Comparison of ENCODE assay signal across 9 mouse cellular contexts in genomic region chr3:85275075-85275474, GRCm38 (mm10).
DNase-seq lines count a peak whose midpoint lies in the region; ATAC-seq and TF ChIP-seq lines count a peak whose summit lies in the region.
"Had no signal": no experiment of that assay in that cellular context is flagged by ENCODE, and none has a peak within 500 bp of the region (broad histone marks: within the 10 kb centered on the region; RNA-seq: fewer than 3 reads in every experiment).

No protein-coding gene starts in this region.

- H3K4me2 ChIP-seq in hindbrain, embryonic 11.5 days (replicated peaks; ENCODE audit: low read depth, low read length) = no peak overlapping the region
- no peak overlapping the region for H3K4me2 ChIP-seq in hindbrain, embryonic 16.5 days (ENCODE audit: low read length)
- H3K4me2 ChIP-seq in heart, embryonic 16.5 days (ENCODE audit: low read depth, low read length) = no peak overlapping the region
- H3K4me2 ChIP-seq in limb, embryonic 15.5 days = no peak overlapping the region
- H3K4me2 ChIP-seq: liver, embryonic 15.5 days had no signal

- H3K27ac ChIP-seq in hindbrain, embryonic 11.5 days (ENCODE audit: low read depth, low read length) = no peak overlapping the region
- H3K27ac ChIP-seq in hindbrain, embryonic 16.5 days (ENCODE audit: low read depth, low read length) = no peak overlapping the region
- H3K27ac ChIP-seq in ES-Bruce4 (ENCODE audit: insufficient read depth, low read length) = no peak overlapping the region
- H3K27ac ChIP-seq in heart, embryonic 16.5 days (ENCODE audit: low read length) = peak overlapping the region; percentile 25; the same call in 1 of the 2 replicates
- no peak overlapping the region for H3K27ac ChIP-seq in limb, embryonic 15.5 days
- H3K27ac ChIP-seq: liver, embryonic 15.5 days had no signal

- WGBS in hindbrain, embryonic 11.5 days = 54% methylated on average over 10 of the region's 10 CpGs
- WGBS in hindbrain, embryonic 16.5 days = 55% methylated on average over 10 of the region's 10 CpGs
- WGBS in heart, embryonic 16.5 days = 26% methylated on average over 10 of the region's 10 CpGs
- 41% methylated on average over 10 of the region's 10 CpGs for WGBS in limb, embryonic 15.5 days

- TF ChIP-seq POLR2A in ES-Bruce4 (IDR thresholded peaks at IDR 0.05; ENCODE audit: insufficient read depth, low read length) = no peak

- no peaks in the 10 kb centered on the region for H3K27me3 ChIP-seq in hindbrain, embryonic 11.5 days (ENCODE audit: control insufficient read depth, insufficient read depth, low read length)
- no peaks in the 10 kb centered on the region for H3K27me3 ChIP-seq in hindbrain, embryonic 16.5 days (replicated peaks; ENCODE audit: control insufficient read depth, insufficient read depth, low read length)
- no peaks in the 10 kb centered on the region for H3K27me3 ChIP-seq in ES-Bruce4 (ENCODE audit: control insufficient read depth, insufficient read depth, low read length, poor library complexity, severe bottlenecking)
- no peaks in the 10 kb centered on the region for H3K27me3 ChIP-seq in heart, embryonic 16.5 days (ENCODE audit: control insufficient read depth, insufficient read depth, low read length)
- no peaks in the 10 kb centered on the region for H3K27me3 ChIP-seq in limb, embryonic 15.5 days
- H3K27me3 ChIP-seq: liver, embryonic 15.5 days had no signal

- H3K36me3 ChIP-seq in hindbrain, embryonic 11.5 days (ENCODE audit: control insufficient read depth, insufficient read depth, low read length) = no peaks in the 10 kb centered on the region
- no peaks in the 10 kb centered on the region for H3K36me3 ChIP-seq in hindbrain, embryonic 16.5 days (ENCODE audit: control insufficient read depth, insufficient read depth, low read length)
- no peaks in the 10 kb centered on the region for H3K36me3 ChIP-seq in ES-Bruce4 (ENCODE audit: control insufficient read depth, insufficient read depth, low read length, poor library complexity, severe bottlenecking)
- H3K36me3 ChIP-seq in heart, embryonic 16.5 days (ENCODE audit: control insufficient read depth, insufficient read depth) = no peaks in the 10 kb centered on the region
- no peaks in the 10 kb centered on the region for H3K36me3 ChIP-seq in limb, embryonic 15.5 days
- H3K36me3 ChIP-seq: liver, embryonic 15.5 days had no signal

- H3K9me3 ChIP-seq in hindbrain, embryonic 11.5 days (ENCODE audit: control insufficient read depth, low read length) = no peaks in the 10 kb centered on the region
- H3K9me3 ChIP-seq in hindbrain, embryonic 16.5 days (ENCODE audit: control insufficient read depth, low read length) = no peaks in the 10 kb centered on the region
- H3K9me3 ChIP-seq in ES-Bruce4 (replicated peaks; ENCODE audit: control insufficient read depth, insufficient read depth, low read length, poor library complexity, severe bottlenecking) = no peaks in the 10 kb centered on the region
- H3K9me3 ChIP-seq in heart, embryonic 16.5 days (replicated peaks; ENCODE audit: control insufficient read depth, low read length) = no peaks in the 10 kb centered on the region
- H3K9me3 ChIP-seq in limb, embryonic 15.5 days = no peaks in the 10 kb centered on the region
- H3K9me3 ChIP-seq: liver, embryonic 15.5 days had no signal

- H3K4me1 ChIP-seq in hindbrain, embryonic 11.5 days (replicated peaks; ENCODE audit: control insufficient read depth, insufficient read depth, low read length) = no peaks in the 10 kb centered on the region
- no peaks in the 10 kb centered on the region for H3K4me1 ChIP-seq in hindbrain, embryonic 16.5 days (ENCODE audit: control insufficient read depth, insufficient read depth, low read depth, low read length)
- no peaks in the 10 kb centered on the region for H3K4me1 ChIP-seq in ES-Bruce4 (ENCODE audit: control insufficient read depth, insufficient read depth, low read length)
- H3K4me1 ChIP-seq in heart, embryonic 16.5 days (ENCODE audit: control insufficient read depth, insufficient read depth, low read length) = peaks cover 14% of the 10 kb centered on the region
- peaks cover 9% of the 10 kb centered on the region for H3K4me1 ChIP-seq in limb, embryonic 15.5 days
- H3K4me1 ChIP-seq: liver, embryonic 15.5 days had no signal

- H3K4me3 ChIP-seq in hindbrain, embryonic 11.5 days (ENCODE audit: low read depth, low read length) = no peak overlapping the region
- no peak overlapping the region for H3K4me3 ChIP-seq in hindbrain, embryonic 16.5 days (ENCODE audit: low read length)
- H3K4me3 ChIP-seq in ES-Bruce4 (ENCODE audit: low read depth, low read length) = no peak overlapping the region
- no peak overlapping the region for H3K4me3 ChIP-seq in heart, embryonic 16.5 days (ENCODE audit: low read length)
- no peak overlapping the region for H3K4me3 ChIP-seq in limb, embryonic 15.5 days
- H3K4me3 ChIP-seq: liver, embryonic 15.5 days had no signal

- peak; percentile 53 for DNase-seq in hindbrain, embryonic 11.5 days (ENCODE audit: low spot score)
- peak; percentile 24 for DNase-seq in embryo, embryonic 10 days (ENCODE audit: low spot score)
- peak; percentile 70 for DNase-seq in testis, postnatal 10 days (ENCODE audit: low spot score)
- DNase-seq in right cerebral cortex, postnatal 25 days = no peak

- peak; percentile 32 for TF ChIP-seq CTCF in ES-Bruce4 (IDR thresholded peaks at IDR 0.05; ENCODE audit: low read depth, low read length)

- no peak overlapping the region for H3K9ac ChIP-seq in hindbrain, embryonic 11.5 days (ENCODE audit: low read depth, low read length)
- no peak overlapping the region for H3K9ac ChIP-seq in hindbrain, embryonic 16.5 days (ENCODE audit: low read depth, low read length)
- H3K9ac ChIP-seq in ES-Bruce4 (ENCODE audit: low read depth, poor library complexity, severe bottlenecking) = no peak overlapping the region
- no peak overlapping the region for H3K9ac ChIP-seq in heart, embryonic 16.5 days (ENCODE audit: low read length)
- no peak overlapping the region for H3K9ac ChIP-seq in limb, embryonic 15.5 days
- H3K9ac ChIP-seq: liver, embryonic 15.5 days had no signal

- ATAC-seq in hindbrain, embryonic 11.5 days (ENCODE audit: low FRiP score) = no peak
- ATAC-seq in hindbrain, embryonic 16.5 days = no peak
- ATAC-seq in heart, embryonic 16.5 days (replicated peaks; ENCODE audit: extremely low read depth, insufficient read depth, low FRiP score) = peak; percentile 67
- ATAC-seq in limb, embryonic 15.5 days (ENCODE audit: insufficient number of reproducible peaks, low FRiP score, low TSS enrichment, low read depth) = peak; percentile 67

- no peak for TF ChIP-seq EP300 in ES-Bruce4 (IDR thresholded peaks at IDR 0.05; ENCODE audit: insufficient read depth, low read depth, low read length)

Comparison
In these comparisons a context has a peak if more than half of its experiments do, and no peak if none do; other contexts are left out.
1. ATAC-seq: peak in heart, embryonic 16.5 days (single experiment) and limb, embryonic 15.5 days (single experiment); none in hindbrain, embryonic 11.5 days (single experiment) and hindbrain, embryonic 16.5 days (single experiment).